Mouse (Mus musculus) T-cell, adult 2 months (primary cell): ENCODE data around the gene Olfr364-ps1.

Experiments used
- DNase-seq: peaks from one replicate; pipeline ENCODE4 v3.0.0; 2022; ENCODE audit warnings: low spot score

The Olfr364-ps1 gene

GRCm38 (mm10) chr2:37139022-37139421 lies at the start of gene Olfr364-ps1:
Olfr364-ps1 (plus strand) TSS chr2:37139322.
- DNase-seq = no peak

- no peak for DNase-seq
These were observed 21.3 kb upstream of the Olfr364-ps1 start, which contains the start of gene Olfr362 for GRCm38 (mm10) chr2:37117810-37118209. Olfr362 (minus strand) TSS chr2:37117910.

- no peak for DNase-seq
These were observed 48.8 kb downstream of the Olfr364-ps1 start, which contains the start of gene Olfr365 for GRCm38 (mm10) chr2:37187898-37188297. Olfr365 (plus strand) TSS chr2:37188198.
